Mouse (Mus musculus) brain, embryonic 14.5 days (tissue): Measurements from ENCODE around the gene Tstd2. TPM values are rescaled to one million over a fixed set of nuclear protein-coding genes. Genes with fewer than 3 reads are reported as not detected.

Experiments used
- DNase-seq: peaks from one replicate; pipeline ENCODE4 v3.0.0-alpha.2; 2011; ENCODE audit warnings: low read depth
- CTCF ChIP-seq: fragments of 200-500 bp; IDR thresholded peaks from 2 replicates; pipeline ENCODE4 v1.5.1; 2012; ENCODE audit warnings: inconsistent platforms, mild to moderate bottlenecking, moderate library complexity, borderline replicate concordance; ENCODE audit not compliant: insufficient read depth, insufficient read length; ENCODE audit errors: extremely low read depth
- POLR2A ChIP-seq: fragments of 200-500 bp; IDR thresholded peaks from 2 replicates; pipeline ENCODE4 v1.6.1; 2012; ENCODE audit warnings: mild to moderate bottlenecking, inconsistent platforms, borderline replicate concordance; ENCODE audit not compliant: poor library complexity, insufficient read depth, insufficient read length, severe bottlenecking; ENCODE audit errors: extremely low read depth
- polyA plus RNA-seq: library from polyadenylated mRNA; depleted of rRNA; stranded (reverse); fragments of >200 nt; gene quantifications from 2 replicates; pipeline ENCODE4 v1.2.3, GENCODE M21; 2012

The Tstd2 gene
- polyA plus RNA-seq, 1 experiment = 30.2 TPM

GRCm38 (mm10) chr4:46151903-46152544, 13.5 kb upstream of the Tstd2 start:
- no peak for TF ChIP-seq CTCF
- TF ChIP-seq POLR2A = no peak
- no peak for DNase-seq

DNA sequence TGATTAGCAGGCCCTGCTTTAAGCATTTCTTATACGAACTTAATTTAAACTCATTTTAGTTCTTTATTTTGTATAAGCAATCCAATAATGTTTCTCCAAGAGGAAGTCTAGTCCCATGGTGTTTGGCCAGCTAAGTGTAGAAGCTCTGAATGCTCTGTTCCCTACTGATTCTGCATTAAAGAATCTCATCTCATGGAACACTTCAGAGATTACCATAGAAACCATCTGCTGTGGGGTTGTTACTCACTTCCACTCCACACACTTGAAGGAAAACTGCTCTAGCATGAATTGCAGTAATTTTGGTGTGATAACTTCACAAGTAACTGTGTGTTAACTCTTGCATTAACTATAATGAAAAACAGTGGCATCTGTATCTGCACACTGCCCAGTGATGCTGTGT, 8.4 kb upstream of the Tstd2 start:
- no peak for DNase-seq
- TF ChIP-seq POLR2A (no peak), CTCF (no peak)

DNA sequence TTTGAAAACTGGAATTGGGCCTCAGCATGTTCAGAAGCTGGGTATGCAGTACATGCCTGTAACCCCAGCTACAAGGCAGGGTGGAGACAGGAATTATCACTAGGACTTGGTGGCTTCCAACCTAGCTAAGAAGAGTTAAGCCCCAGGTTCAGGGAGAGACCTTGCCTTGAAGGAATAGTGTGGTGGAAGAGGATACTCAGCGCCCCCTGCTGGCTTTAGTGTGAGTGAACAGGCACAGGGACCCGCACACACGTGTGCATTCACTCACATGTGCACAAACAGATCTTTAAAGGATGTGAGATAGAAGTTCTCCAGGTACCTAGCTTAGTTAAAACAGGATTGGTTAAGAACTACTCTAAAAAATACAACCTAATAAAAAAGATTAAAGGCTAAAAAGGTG, 5.8 kb upstream of the Tstd2 start:
- TF ChIP-seq CTCF (peak; percentile 35; the same call in 1 of the 2 replicates), POLR2A (no peak)
- DNase-seq = no peak

GRCm38 (mm10) chr4:46137629-46138286, 736 bp downstream of the Tstd2 start:
- TF ChIP-seq CTCF (no peak), POLR2A (no peak)
- no peak for DNase-seq

DNA sequence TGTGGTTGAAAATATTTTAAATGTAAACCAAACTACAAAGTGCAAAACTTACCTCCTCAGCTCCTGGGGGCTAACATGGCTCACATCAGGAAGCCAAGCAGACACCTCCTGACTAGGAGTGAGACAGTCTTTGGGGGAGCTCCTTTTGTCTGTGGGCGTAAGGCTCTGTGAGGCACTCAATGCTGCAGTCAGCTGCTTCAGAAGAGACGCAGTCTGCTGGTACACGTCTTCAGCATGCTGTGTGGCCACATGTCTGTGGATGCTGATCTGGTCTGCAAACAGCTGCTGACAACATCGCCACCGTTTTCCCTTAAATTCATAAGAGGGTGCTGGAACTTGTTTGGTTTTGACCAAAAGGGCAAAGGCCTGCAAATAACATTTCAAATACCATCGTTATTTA, 6.7 kb downstream of the Tstd2 start:
- TF ChIP-seq CTCF = no peak
- no peak for TF ChIP-seq POLR2A
- no peak for DNase-seq

DNA sequence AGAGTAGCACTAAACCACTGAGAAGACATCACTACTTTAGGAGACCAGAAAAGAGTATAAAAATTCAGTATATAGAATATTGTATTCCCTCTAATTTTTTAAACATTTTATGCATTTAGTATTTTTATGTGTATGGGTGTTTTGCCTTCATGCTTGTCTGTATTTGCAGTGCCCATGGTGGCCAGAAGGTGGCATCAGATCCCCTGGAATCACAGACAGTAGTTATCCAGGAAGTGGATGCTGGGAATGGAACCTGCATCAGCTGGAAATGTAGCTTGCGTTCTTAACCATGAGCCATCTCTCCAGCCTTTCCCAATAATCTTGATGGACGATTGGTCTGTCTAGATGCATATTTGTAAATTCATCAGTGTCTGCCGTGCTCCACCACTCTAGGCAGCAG, 8.3 kb downstream of the Tstd2 start:
- TF ChIP-seq CTCF (peak; percentile 73; the same call in 1 of the 2 replicates), POLR2A (no peak)
- peak; percentile 65 for DNase-seq

DNA sequence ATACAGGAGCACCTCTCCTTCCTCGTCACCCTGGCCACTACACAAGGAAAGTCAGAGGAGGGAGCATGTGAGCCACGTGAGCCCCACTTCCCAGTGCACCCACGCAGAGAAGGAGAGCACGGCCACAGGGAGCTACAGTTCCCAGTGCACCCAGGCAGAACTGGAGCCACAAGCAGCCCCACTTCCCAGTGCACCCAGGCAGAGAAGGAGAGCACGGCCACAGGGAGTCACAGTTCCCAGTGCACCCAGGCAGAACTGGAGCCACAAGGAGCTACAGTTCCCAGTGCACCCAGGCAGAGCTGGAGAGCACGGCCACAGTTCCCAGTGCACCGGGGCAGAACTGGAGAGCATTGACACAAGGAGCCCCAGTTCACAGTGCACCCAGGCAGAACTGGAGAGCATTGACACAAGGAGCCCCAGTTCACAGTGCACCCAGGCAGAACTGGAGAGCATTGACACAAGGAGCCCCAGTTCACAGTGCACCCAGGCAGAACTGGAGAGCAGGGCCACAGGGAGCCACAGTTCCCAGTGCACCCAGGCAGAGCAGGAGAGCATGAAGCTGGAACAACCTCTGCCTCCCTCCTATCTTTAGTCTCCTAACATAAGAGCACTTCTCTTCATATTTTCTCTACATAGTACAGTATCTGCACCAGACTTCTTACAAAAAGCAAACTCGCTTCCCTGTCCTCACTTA, 9.0 kb downstream of the Tstd2 start:
- DNase-seq = no peak
- TF ChIP-seq CTCF (no peak), POLR2A (no peak)

DNA sequence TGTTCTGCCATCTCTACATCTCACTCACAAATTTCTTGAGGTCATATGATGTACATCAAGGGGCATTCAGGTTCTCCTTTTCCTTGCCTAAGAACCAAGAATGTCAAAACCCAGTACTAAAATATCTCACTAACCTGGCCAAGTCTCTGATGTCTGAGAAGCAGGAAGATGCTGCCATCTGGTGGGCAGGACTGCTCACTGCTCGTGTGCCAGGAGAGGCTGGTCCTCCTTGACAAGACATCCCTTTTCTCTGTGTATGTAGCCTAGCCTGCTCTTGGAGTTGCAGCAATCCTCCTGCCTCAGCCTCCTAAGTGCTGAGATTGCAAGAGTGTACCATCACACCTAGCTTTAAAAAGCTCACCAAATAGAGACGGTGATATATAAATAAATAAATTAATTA, 12.0 kb downstream of the Tstd2 start:
- TF ChIP-seq CTCF = peak; percentile 96
- no peak for TF ChIP-seq POLR2A
- DNase-seq = peak; percentile 87

- DNase-seq = no peak
- no peak for TF ChIP-seq CTCF
- no peak for TF ChIP-seq POLR2A
Measured at GRCm38 (mm10) chr4:46123358-46123757, 15.1 kb downstream of the Tstd2 start.

DNA sequence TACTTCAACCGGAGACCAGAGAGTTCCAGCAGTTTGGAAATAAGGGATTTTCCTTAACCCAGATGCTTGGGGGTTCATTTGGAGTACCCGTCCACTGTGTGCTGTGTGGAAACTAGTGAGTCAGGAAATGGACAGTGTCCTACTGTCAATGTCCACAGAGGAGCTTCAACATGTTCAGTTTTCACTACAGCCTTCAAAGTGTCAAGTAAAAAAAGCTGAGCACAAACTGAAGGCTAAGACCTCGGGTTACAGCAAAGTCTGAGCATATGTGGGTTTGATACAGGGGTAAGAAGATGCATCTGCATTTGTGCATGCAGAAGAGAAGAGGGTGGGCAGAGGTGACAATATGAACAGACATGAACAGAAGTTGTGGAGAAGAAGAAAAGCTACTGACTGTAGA, 17.7 kb downstream of the Tstd2 start:
- TF ChIP-seq CTCF = no peak
- TF ChIP-seq POLR2A = no peak
- no peak for DNase-seq

DNA sequence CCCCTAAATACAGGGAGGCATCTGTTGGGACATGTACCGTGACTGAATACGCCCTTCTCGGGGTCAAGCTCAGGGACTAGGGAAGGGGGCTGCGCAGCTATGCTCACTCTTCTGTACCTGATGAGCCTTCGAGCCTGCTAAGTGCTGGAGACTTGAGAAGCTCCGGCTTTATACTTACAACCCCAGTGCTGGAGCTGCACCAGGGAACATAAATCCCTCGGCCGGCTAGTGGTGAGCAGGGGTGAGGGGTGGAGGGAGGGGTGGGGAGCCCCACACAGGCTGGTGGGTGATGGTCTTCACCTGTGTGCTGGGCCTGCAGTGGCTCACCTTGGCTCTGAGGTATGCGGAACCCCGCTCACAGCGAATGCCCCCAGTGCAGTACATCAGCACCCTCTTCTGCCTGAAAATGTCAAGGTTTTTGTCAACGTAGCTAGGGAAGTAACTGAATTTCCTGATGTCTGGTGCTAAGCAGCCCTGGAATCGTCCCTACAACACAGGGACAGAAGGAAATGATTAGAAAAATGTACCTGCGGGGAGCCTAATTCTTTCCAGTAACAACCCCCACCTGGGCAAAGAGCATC, 18.9 kb downstream of the Tstd2 start:
- no peak for DNase-seq
- TF ChIP-seq CTCF (no peak), POLR2A (no peak)

GRCm38 (mm10) chr4:46117536-46117935, 21.0 kb downstream of the Tstd2 start:
- DNase-seq = no peak

More at GRCm38 (mm10) chr4:46117536-46117935, 21.0 kb downstream of the Tstd2 start:
- TF ChIP-seq POLR2A = no peak
- no peak for TF ChIP-seq CTCF
